Mouse (Mus musculus) right cerebral cortex, postnatal 36 days (tissue): ENCODE measurements around the gene Fxyd3.

Experiments
- DNase-seq, 2 experiments: peaks; one replicate each; pipeline ENCODE4 v3.0.0; 2022; ENCODE audit warnings: low spot score in 2 of 2, mixed read lengths in 1 of 2

Gene Fxyd3

GRCm38 (mm10) chr7:31049846-31050281, 26.6 kb downstream of the Fxyd3 start:
- peak; percentile 56 to 65 for DNase-seq

GRCm38 (mm10) chr7:31049135-31049845, 27.2 kb downstream of the Fxyd3 start:
- peak in 1 of 2 experiments; percentile 41 for DNase-seq

- no peak for DNase-seq
Measured at GRCm38 (mm10) chr7:31042431-31042910, 34.0 kb downstream of the Fxyd3 start, which contains the start of gene Fxyd5. Fxyd5 (minus strand) TSS chr7:31042481.

GRCm38 (mm10) chr7:31041662-31042315, 34.7 kb downstream of the Fxyd3 start:
- no peak for DNase-seq

- no peak for DNase-seq
Measured at GRCm38 (mm10) chr7:31041023-31041407, 35.5 kb downstream of the Fxyd3 start.

- no peak for DNase-seq
Measured at GRCm38 (mm10) chr7:31040281-31041022, 36.1 kb downstream of the Fxyd3 start.

GRCm38 (mm10) chr7:31039011-31039410, 37.5 kb downstream of the Fxyd3 start:
- DNase-seq, result no peak

GRCm38 (mm10) chr7:31037675-31038074, 38.8 kb downstream of the Fxyd3 start:
- DNase-seq, result no peak

GRCm38 (mm10) chr7:31036917-31037316, 39.6 kb downstream of the Fxyd3 start:
- no peak for DNase-seq

- DNase-seq, result no peak
Measured at GRCm38 (mm10) chr7:31035291-31035690, 41.2 kb downstream of the Fxyd3 start.

- no peak for DNase-seq
Measured at GRCm38 (mm10) chr7:31034789-31035188, 41.7 kb downstream of the Fxyd3 start.

GRCm38 (mm10) chr7:31033409-31034165, 42.9 kb downstream of the Fxyd3 start:
- no peak for DNase-seq

GRCm38 (mm10) chr7:31031731-31032130, 44.8 kb downstream of the Fxyd3 start:
- DNase-seq, result no peak

GRCm38 (mm10) chr7:31030717-31031116, 45.8 kb downstream of the Fxyd3 start:
- no peak for DNase-seq

GRCm38 (mm10) chr7:31028609-31029008, 47.9 kb downstream of the Fxyd3 start:
- no peak for DNase-seq
